In genomic region chr1:151550587-151551479, GRCm38 (mm10) we compare ENCODE assay signal across 13 mouse cellular contexts. TPM values are rescaled to one million over a fixed set of nuclear protein-coding genes. Genes with fewer than 3 reads are reported as not detected.
DNase-seq lines count a peak whose midpoint lies in the region; ATAC-seq lines count a peak whose summit lies in the region.
"Had no signal": no experiment of that assay in that cellular context is flagged by ENCODE, and none has a peak within 500 bp of the region (broad histone marks: within the 10 kb centered on the region; RNA-seq: fewer than 3 reads in every experiment).

No protein-coding gene starts in this region.

- no peaks in the 10 kb centered on the region for H3K36me3 ChIP-seq in heart, embryonic 12.5 days
- no peaks in the 10 kb centered on the region for H3K36me3 ChIP-seq in heart, embryonic 11.5 days (ENCODE audit: control insufficient read depth, insufficient read depth, low read length)
- no peaks in the 10 kb centered on the region for H3K36me3 ChIP-seq in lung, embryonic 16.5 days (ENCODE audit: control insufficient read depth, insufficient read depth, low read length)
- H3K36me3 ChIP-seq in forebrain, embryonic 16.5 days (ENCODE audit: control insufficient read depth, insufficient read depth): no peaks in the 10 kb centered on the region
- no peaks in the 10 kb centered on the region for H3K36me3 ChIP-seq in midbrain, embryonic 16.5 days (ENCODE audit: control insufficient read depth, insufficient read depth, low read length)

- no peaks in the 10 kb centered on the region for H3K4me1 ChIP-seq in heart, embryonic 12.5 days (replicated peaks)
- no peaks in the 10 kb centered on the region for H3K4me1 ChIP-seq in heart, embryonic 11.5 days (ENCODE audit: control insufficient read depth, insufficient read depth, low read length)
- peaks cover 5% of the 10 kb centered on the region for H3K4me1 ChIP-seq in lung, embryonic 16.5 days (replicated peaks; ENCODE audit: control insufficient read depth, insufficient read depth, low read length)
- peaks cover 7% of the 10 kb centered on the region; the same call in 1 of the 2 replicates for H3K4me1 ChIP-seq in forebrain, embryonic 16.5 days (replicated peaks; ENCODE audit: control insufficient read depth, insufficient read depth, low read length)
- no peaks in the 10 kb centered on the region for H3K4me1 ChIP-seq in midbrain, embryonic 16.5 days (ENCODE audit: control insufficient read depth, insufficient read depth, low read length)
- H3K4me1 ChIP-seq: megakaryocyte, embryonic 14.5 days had no signal

- H3K9ac ChIP-seq in heart, embryonic 12.5 days: no peak overlapping the region
- no peak overlapping the region for H3K9ac ChIP-seq in heart, embryonic 11.5 days (ENCODE audit: low read depth, low read length)
- no peak overlapping the region for H3K9ac ChIP-seq in lung, embryonic 16.5 days (ENCODE audit: low read length)
- H3K9ac ChIP-seq in forebrain, embryonic 16.5 days (replicated peaks; ENCODE audit: low read depth, low read length): no peak overlapping the region
- H3K9ac ChIP-seq in midbrain, embryonic 16.5 days (ENCODE audit: low read depth, low read length): no peak overlapping the region

- 51% methylated on average over 19 of the region's 19 CpGs for WGBS in heart, embryonic 12.5 days
- 50% methylated on average over 19 of the region's 19 CpGs for WGBS in heart, embryonic 11.5 days (ENCODE audit: insufficient replicate concordance)
- 37% methylated on average over 19 of the region's 19 CpGs for WGBS in lung, embryonic 16.5 days
- 36% methylated on average over 19 of the region's 19 CpGs for WGBS in forebrain, embryonic 16.5 days
- WGBS in midbrain, embryonic 16.5 days: 33% methylated on average over 19 of the region's 19 CpGs

- no peak overlapping the region for H3K4me3 ChIP-seq in heart, embryonic 12.5 days
- H3K4me3 ChIP-seq in heart, embryonic 11.5 days (ENCODE audit: low read depth, low read length): no peak overlapping the region
- no peak overlapping the region for H3K4me3 ChIP-seq in lung, embryonic 16.5 days (ENCODE audit: low read length)
- H3K4me3 ChIP-seq in forebrain, embryonic 16.5 days (replicated peaks; ENCODE audit: low read length): no peak overlapping the region; the same call in 1 of the 2 replicates
- H3K4me3 ChIP-seq in midbrain, embryonic 16.5 days (ENCODE audit: low read depth, low read length): no peak overlapping the region
- H3K4me3 ChIP-seq: megakaryocyte, embryonic 14.5 days had no signal

- peak overlapping the region; percentile 12; the same call in 1 of the 2 replicates for H3K4me2 ChIP-seq in heart, embryonic 12.5 days
- no peak overlapping the region for H3K4me2 ChIP-seq in heart, embryonic 11.5 days
- no peak overlapping the region for H3K4me2 ChIP-seq in lung, embryonic 16.5 days (ENCODE audit: low read depth, low read length)
- peak overlapping the region; percentile 25 for H3K4me2 ChIP-seq in forebrain, embryonic 16.5 days (ENCODE audit: low read length)
- peak overlapping the region; percentile 15 for H3K4me2 ChIP-seq in midbrain, embryonic 16.5 days (ENCODE audit: low read length)

- no peaks in the 10 kb centered on the region for H3K9me3 ChIP-seq in heart, embryonic 12.5 days (replicated peaks)
- no peaks in the 10 kb centered on the region for H3K9me3 ChIP-seq in heart, embryonic 11.5 days (replicated peaks; ENCODE audit: control insufficient read depth, low read length)
- no peaks in the 10 kb centered on the region for H3K9me3 ChIP-seq in lung, embryonic 16.5 days (ENCODE audit: control insufficient read depth, low read length)
- H3K9me3 ChIP-seq in forebrain, embryonic 16.5 days (ENCODE audit: control insufficient read depth, low read length): no peaks in the 10 kb centered on the region
- no peaks in the 10 kb centered on the region for H3K9me3 ChIP-seq in midbrain, embryonic 16.5 days (replicated peaks; ENCODE audit: control insufficient read depth, low read length, poor library complexity, severe bottlenecking)
- H3K9me3 ChIP-seq: megakaryocyte, embryonic 14.5 days had no signal

- intact Hi-C loops in gastrocnemius, postnatal 36 days (cut with DNase I): no loop called here

- H3K27me3 ChIP-seq in heart, embryonic 12.5 days (replicated peaks): no peaks in the 10 kb centered on the region
- no peaks in the 10 kb centered on the region for H3K27me3 ChIP-seq in heart, embryonic 11.5 days (ENCODE audit: control insufficient read depth, insufficient read depth, low read length)
- H3K27me3 ChIP-seq in lung, embryonic 16.5 days (ENCODE audit: control insufficient read depth, insufficient read depth, low read depth, low read length): no peaks in the 10 kb centered on the region
- H3K27me3 ChIP-seq in forebrain, embryonic 16.5 days (replicated peaks; ENCODE audit: control insufficient read depth, insufficient read depth, low read length): no peaks in the 10 kb centered on the region
- no peaks in the 10 kb centered on the region for H3K27me3 ChIP-seq in midbrain, embryonic 16.5 days (ENCODE audit: control insufficient read depth, insufficient read depth, low read depth, low read length)
- H3K27me3 ChIP-seq: megakaryocyte, embryonic 14.5 days had no signal

- no peak overlapping the region for H3K27ac ChIP-seq in heart, embryonic 12.5 days (ENCODE audit: poor library complexity, severe bottlenecking)
- H3K27ac ChIP-seq in heart, embryonic 11.5 days (ENCODE audit: low read depth, low read length): no peak overlapping the region
- H3K27ac ChIP-seq in lung, embryonic 16.5 days (ENCODE audit: low read length): no peak overlapping the region
- no peak overlapping the region for H3K27ac ChIP-seq in forebrain, embryonic 16.5 days (ENCODE audit: low read length)
- H3K27ac ChIP-seq in midbrain, embryonic 16.5 days (ENCODE audit: low read length): no peak overlapping the region

- DNase-seq in lung, postnatal 10 days: no peak
- no peak for DNase-seq in gastrocnemius, postnatal 36 days
- DNase-seq in kidney, adult 11 months: no peak
- DNase-seq: adrenal gland, postnatal 36 days; cerebellum, adult 11 months had no signal

- no peak for ATAC-seq in heart, embryonic 12.5 days (ENCODE audit: insufficient number of reproducible peaks, low FRiP score)
- no peak for ATAC-seq in heart, embryonic 11.5 days (replicated peaks; ENCODE audit: insufficient number of reproducible peaks, low FRiP score, low TSS enrichment)
- peak; percentile 64 for ATAC-seq in lung, embryonic 16.5 days (ENCODE audit: low read depth)
- ATAC-seq in forebrain, embryonic 16.5 days: peak; percentile 82
- ATAC-seq in midbrain, embryonic 16.5 days: peak; percentile 67
- ATAC-seq: activated CD4-positive, CD25-positive, alpha-beta regulatory T cell, adult 4 months; intestine, postnatal 0 days had no signal

RNA-seq across cellular contexts. Expression of gene Fam129a, which starts 20.2 kb away (rescaled TPM):
- polyA plus RNA-seq in heart, embryonic 12.5 days (2016; fragmentation: Nextera tagmentation; extraction: Ambion mirVana): 4.3 and 4.4 TPM in 2 replicates
- polyA plus RNA-seq in heart, embryonic 11.5 days (2014; fragmentation: Nextera tagmentation; extraction: Ambion mirVana): 2.3 and 3.1 TPM in 2 replicates
- polyA plus RNA-seq in lung, embryonic 16.5 days (2015; fragmentation: Nextera tagmentation; extraction: Ambion mirVana): 12.4 and 14.1 TPM in 2 replicates
- polyA plus RNA-seq in forebrain, embryonic 16.5 days (2015; fragmentation: Nextera tagmentation; extraction: Ambion mirVana): 0.68 and 0.88 TPM in 2 replicates
- polyA plus RNA-seq in midbrain, embryonic 16.5 days (2015; fragmentation: Nextera tagmentation; extraction: Ambion mirVana): 0.70 and 1.0 TPM in 2 replicates
- 10 to 100 TPM in 1 of 2 experiments, 1 to 10 TPM in 1; 9.5 to 10.4 TPM for total RNA-seq in gastrocnemius, postnatal 36 days (2021)

RNA-seq across cellular contexts. Expression of gene Rnf2, which starts 50.1 kb away (rescaled TPM):
- 83.1 and 83.6 TPM in 2 replicates for polyA plus RNA-seq in heart, embryonic 12.5 days (2016; fragmentation: Nextera tagmentation; extraction: Ambion mirVana)
- polyA plus RNA-seq in heart, embryonic 11.5 days (2014; fragmentation: Nextera tagmentation; extraction: Ambion mirVana): 80.5 and 87.5 TPM in 2 replicates
- polyA plus RNA-seq in lung, embryonic 16.5 days (2015; fragmentation: Nextera tagmentation; extraction: Ambion mirVana): 84.2 and 85.3 TPM in 2 replicates
- polyA plus RNA-seq in forebrain, embryonic 16.5 days (2015; fragmentation: Nextera tagmentation; extraction: Ambion mirVana): 115 and 118 TPM in 2 replicates
- polyA plus RNA-seq in midbrain, embryonic 16.5 days (2015; fragmentation: Nextera tagmentation; extraction: Ambion mirVana): 106 and 118 TPM in 2 replicates
- 10 to 100 TPM; 11.5 to 13.4 TPM for total RNA-seq in gastrocnemius, postnatal 36 days (2021)

Comparison
In these comparisons a context has a peak if more than half of its experiments do, and no peak if none do; other contexts are left out.
1. H3K4me2 ChIP-seq: peak in heart, embryonic 12.5 days (single experiment), forebrain, embryonic 16.5 days (single experiment) and midbrain, embryonic 16.5 days (single experiment); none in heart, embryonic 11.5 days (single experiment) and lung, embryonic 16.5 days (single experiment).
2. ATAC-seq: peak in lung, embryonic 16.5 days (single experiment), forebrain, embryonic 16.5 days (single experiment) and midbrain, embryonic 16.5 days (single experiment); none in heart, embryonic 12.5 days (single experiment) and heart, embryonic 11.5 days (single experiment).